ENCODE assay signal across 13 mouse cellular contexts in genomic region chr6:28410053-28410452, GRCm38 (mm10). TPM values are rescaled to one million over a fixed set of nuclear protein-coding genes. Genes with fewer than 3 reads are reported as not detected.
DNase-seq lines count a peak whose midpoint lies in the region; ATAC-seq lines count a peak whose summit lies in the region.
"Had no signal": no experiment of that assay in that cellular context is flagged by ENCODE, and none has a peak within 500 bp of the region (broad histone marks: within the 10 kb centered on the region; RNA-seq: fewer than 3 reads in every experiment).

No protein-coding gene starts in this region.

- H3K27me3 ChIP-seq in heart, embryonic 12.5 days (replicated peaks) = no peaks in the 10 kb centered on the region
- H3K27me3 ChIP-seq: CH12.LX; limb, embryonic 13.5 days had no signal

- no peaks in the 10 kb centered on the region for H3K9me3 ChIP-seq in heart, embryonic 12.5 days (replicated peaks)
- H3K9me3 ChIP-seq: limb, embryonic 13.5 days had no signal

- peak; percentile 97 for DNase-seq in heart, adult 11 months
- peak; percentile 43 for DNase-seq in heart, postnatal 4 days
- peak; percentile 42 for DNase-seq in lung, postnatal 25 days (ENCODE audit: low spot score)
- DNase-seq in frontal cortex, postnatal 36 days (ENCODE audit: low spot score in 2 of 2) = no peak
- no peak for DNase-seq in left cerebral cortex, adult 11 months (ENCODE audit: low spot score)
- DNase-seq in Muller cell, postnatal 12 days (ENCODE audit: inconsistent ontology term) = no peak
- DNase-seq: cerebellum, adult 2 months had no signal

- H3K4me2 ChIP-seq in heart, embryonic 12.5 days = no peak overlapping the region; the same call in 1 of the 2 replicates
- H3K4me2 ChIP-seq: limb, embryonic 13.5 days had no signal

- no peak overlapping the region for H3K27ac ChIP-seq in heart, embryonic 12.5 days (ENCODE audit: poor library complexity, severe bottlenecking)
- H3K27ac ChIP-seq: limb, embryonic 13.5 days had no signal

- H3K36me3 ChIP-seq in heart, embryonic 12.5 days = peaks cover under 1% of the 10 kb centered on the region; the same call in 1 of the 2 replicates

- 67% methylated on average over 9 of the region's 9 CpGs for WGBS in heart, embryonic 12.5 days

- H3K4me1 ChIP-seq in heart, embryonic 12.5 days (replicated peaks) = no peaks in the 10 kb centered on the region
- H3K4me1 ChIP-seq: limb, embryonic 13.5 days had no signal

- H3K9ac ChIP-seq in heart, embryonic 12.5 days = no peak overlapping the region
- H3K9ac ChIP-seq: limb, embryonic 13.5 days had no signal

- no peak for ATAC-seq in heart, embryonic 12.5 days (ENCODE audit: insufficient number of reproducible peaks, low FRiP score)
- ATAC-seq in CD4-positive, CD25-positive, alpha-beta regulatory T cell, adult 4 months = peak; percentile 80

- H3K4me3 ChIP-seq in heart, embryonic 12.5 days = no peak overlapping the region
- H3K4me3 ChIP-seq: limb, embryonic 13.5 days had no signal

RNA-seq across cellular contexts. Expression of gene Zfp800, which starts 12.2 kb away (rescaled TPM):
- polyA plus RNA-seq in heart, embryonic 12.5 days (2016; fragmentation: Nextera tagmentation; extraction: Ambion mirVana) = 16.8 and 17.1 TPM in 2 replicates
- polyA plus RNA-seq in CD4-positive, CD25-positive, alpha-beta regulatory T cell, adult 4 months (2017; shearing (Covaris generic)) = 10 to 100 TPM; 28.8 to 36.9 TPM
- 10 to 100 TPM; 11.7 to 12.5 TPM for total RNA-seq in heart, postnatal 4 days (2021)

RNA-seq across cellular contexts. Expression of gene Arf5, which starts 13.3 kb away (rescaled TPM):
- polyA plus RNA-seq in heart, embryonic 12.5 days (2016; fragmentation: Nextera tagmentation; extraction: Ambion mirVana) = 239 TPM in 2 replicates
- 10 to 100 TPM; 27.3 to 43.4 TPM for polyA plus RNA-seq in CD4-positive, CD25-positive, alpha-beta regulatory T cell, adult 4 months (2017; shearing (Covaris generic))
- 100 to 1,000 TPM; 199 to 205 TPM for total RNA-seq in heart, postnatal 4 days (2021)

RNA-seq across cellular contexts. Expression of gene Fscn3, which starts 17.5 kb away (rescaled TPM):
- polyA plus RNA-seq in heart, embryonic 12.5 days (2016; fragmentation: Nextera tagmentation; extraction: Ambion mirVana) = not detected in 2 replicates
- not detected for polyA plus RNA-seq in CD4-positive, CD25-positive, alpha-beta regulatory T cell, adult 4 months (2017; shearing (Covaris generic))
- not detected for total RNA-seq in heart, postnatal 4 days (2021)
- total RNA-seq: adrenal gland, adult 18-20 months; CH12.LX; gastrocnemius, adult 8-10 months had no signal
- polyA plus RNA-seq: limb, embryonic 13.5 days had no signal

RNA-seq across cellular contexts. Expression of gene Gcc1, which starts 18.1 kb away (rescaled TPM):
- 8.5 and 10.1 TPM in 2 replicates for polyA plus RNA-seq in heart, embryonic 12.5 days (2016; fragmentation: Nextera tagmentation; extraction: Ambion mirVana)
- 10 to 100 TPM in 1 of 2 experiments, 1 to 10 TPM in 1; 7.9 to 15.8 TPM for polyA plus RNA-seq in CD4-positive, CD25-positive, alpha-beta regulatory T cell, adult 4 months (2017; shearing (Covaris generic))
- 1 to 10 TPM; 8.6 TPM for total RNA-seq in heart, postnatal 4 days (2021)

RNA-seq across cellular contexts. Expression of gene Pax4, which starts 39.1 kb away (rescaled TPM):
- not detected in 2 replicates for polyA plus RNA-seq in heart, embryonic 12.5 days (2016; fragmentation: Nextera tagmentation; extraction: Ambion mirVana)
- polyA plus RNA-seq in CD4-positive, CD25-positive, alpha-beta regulatory T cell, adult 4 months (2017; shearing (Covaris generic)) = not detected
- total RNA-seq in heart, postnatal 4 days (2021) = not detected
- total RNA-seq: adrenal gland, adult 18-20 months; CH12.LX; gastrocnemius, adult 8-10 months had no signal
- polyA plus RNA-seq: cerebellum, adult 2 months; limb, embryonic 13.5 days had no signal

Comparison
In these comparisons a context has a peak if more than half of its experiments do, and no peak if none do; other contexts are left out.
1. DNase-seq: peak in heart, adult 11 months (single experiment), heart, postnatal 4 days (single experiment) and lung, postnatal 25 days (single experiment); none in frontal cortex, postnatal 36 days (0 of 2), left cerebral cortex, adult 11 months (single experiment) and Muller cell, postnatal 12 days (single experiment).